Mouse (Mus musculus) embryo, embryonic 11 days (tissue): ENCODE data around the gene Phf3.
"Not testable (repeated sequence)": the region's sequence is repeated elsewhere in the genome, so short reads cannot be mapped to it uniquely, and the experiment has no call there.

ENCODE experiments used
- DNase-seq: peaks from one replicate; pipeline ENCODE4 v3.0.0-alpha.2; 2015

The Phf3 gene

DNA sequence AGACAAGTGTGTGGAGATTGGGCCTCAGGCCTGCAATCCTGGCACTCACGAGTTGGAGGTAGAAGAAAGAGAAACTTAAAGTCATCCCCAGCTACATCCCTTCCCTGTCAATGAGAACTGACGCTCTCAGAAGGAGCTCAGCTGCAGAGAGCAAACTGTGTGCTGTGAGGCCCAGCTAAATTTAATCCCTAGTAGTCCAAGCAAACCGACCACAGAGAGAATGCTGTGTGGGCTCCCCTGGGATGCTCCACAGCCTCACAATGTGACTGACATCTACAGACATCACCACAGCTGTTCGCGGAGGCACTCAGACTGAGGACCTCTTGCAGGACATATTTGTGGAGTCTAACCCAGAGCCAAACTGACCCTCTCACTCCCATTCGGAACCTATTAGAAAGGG, 54.3 kb downstream of the Phf3 start:
- no peak for DNase-seq

DNA sequence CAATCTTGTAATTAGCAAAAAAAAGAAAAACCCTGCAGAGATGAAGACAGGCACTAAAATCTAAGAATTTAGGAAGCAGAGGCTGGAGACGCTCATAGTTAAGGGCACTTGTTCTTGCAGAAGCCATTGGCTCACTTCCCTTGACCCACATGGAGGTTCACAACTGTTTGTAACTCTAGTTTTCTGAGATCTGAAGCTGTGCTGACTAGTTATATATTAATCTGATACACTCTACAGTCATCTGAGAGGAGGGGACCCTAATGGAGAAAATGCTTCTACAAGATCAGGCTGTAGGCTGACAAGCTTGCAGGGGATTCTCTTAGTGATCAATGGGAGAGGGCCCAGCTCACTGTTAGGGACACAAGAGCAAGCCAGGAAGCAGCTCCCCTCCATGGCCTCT, 58.1 kb downstream of the Phf3 start:
- no peak for DNase-seq

DNA sequence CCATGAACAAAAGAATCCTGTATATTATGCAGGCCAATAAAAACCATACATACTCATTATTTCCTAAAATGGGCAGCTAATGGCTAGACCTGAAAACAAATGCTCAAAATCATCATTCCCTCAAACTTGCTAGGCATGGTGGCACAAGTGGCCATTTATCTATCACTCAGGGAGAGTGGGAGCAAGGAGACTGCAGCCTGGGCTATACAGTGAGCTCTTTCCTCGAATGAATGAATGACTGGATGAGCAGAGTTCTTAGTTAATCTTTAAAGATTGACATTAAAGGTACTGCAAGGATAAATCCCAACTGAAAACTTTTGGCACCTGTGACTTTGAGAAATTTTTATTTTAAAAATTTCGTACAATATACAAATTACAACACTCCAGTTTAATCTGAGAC, 58.7 kb downstream of the Phf3 start:
- no peak for DNase-seq

- DNase-seq, result no peak
These were observed 65.5 kb downstream of the Phf3 start for GRCm38 (mm10) chr1:30808101-30808699.

- DNase-seq, result no peak
These were observed 67.9 kb downstream of the Phf3 start for GRCm38 (mm10) chr1:30805688-30806285.

DNA sequence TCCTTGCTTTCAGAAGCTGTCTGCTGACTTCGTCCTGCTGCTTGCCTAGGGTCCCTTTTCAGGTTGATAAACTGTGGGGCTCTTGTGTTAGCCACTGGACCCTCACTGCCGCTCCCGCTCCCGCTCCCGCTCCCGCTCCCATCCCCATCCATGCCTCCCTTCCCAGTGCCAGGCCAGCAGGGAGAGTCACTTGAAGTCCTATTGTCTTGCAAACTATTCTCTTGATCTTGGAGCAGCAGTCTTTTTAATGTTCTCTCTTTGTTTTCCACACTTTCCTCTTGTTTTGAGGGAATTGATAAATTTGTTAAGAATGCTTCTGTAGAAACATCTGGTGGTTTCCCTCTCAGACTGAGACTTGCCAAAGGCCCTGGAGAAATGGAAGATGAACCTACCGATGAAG, 68.8 kb downstream of the Phf3 start:
- DNase-seq, result no peak

GRCm38 (mm10) chr1:30801911-30802310, 71.8 kb downstream of the Phf3 start:
- DNase-seq, result no peak

DNA sequence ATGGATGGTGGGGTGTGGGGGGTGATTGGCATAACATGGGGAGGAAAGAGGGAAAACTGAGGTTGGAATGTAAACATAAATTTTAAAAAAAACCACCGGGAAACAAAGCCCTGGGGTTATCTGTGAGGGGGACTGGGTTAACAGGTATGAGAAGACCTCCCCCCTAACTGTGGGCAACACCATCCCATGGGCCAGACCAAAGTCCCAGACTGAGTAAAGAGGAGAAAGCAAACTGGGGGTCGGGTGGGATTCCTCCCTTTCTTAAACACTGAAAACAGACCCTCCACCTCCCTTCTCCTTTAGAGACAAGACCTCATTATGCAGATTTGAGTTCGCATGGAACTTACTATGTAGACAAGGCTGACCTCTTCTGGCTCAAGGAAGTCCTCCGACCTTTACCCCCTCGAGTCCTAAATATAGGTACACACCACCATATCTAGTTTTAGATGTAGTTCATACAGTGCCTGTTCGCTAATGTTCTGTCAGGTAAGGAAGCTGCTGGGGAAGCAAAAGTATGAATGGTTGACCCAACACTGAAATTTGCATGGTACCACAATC, 74.4 kb downstream of the Phf3 start:
- DNase-seq, result no peak

GRCm38 (mm10) chr1:30794606-30795005, 79.1 kb downstream of the Phf3 start:
- no peak for DNase-seq

GRCm38 (mm10) chr1:30793357-30793883, 80.3 kb downstream of the Phf3 start:
- no peak for DNase-seq

DNA sequence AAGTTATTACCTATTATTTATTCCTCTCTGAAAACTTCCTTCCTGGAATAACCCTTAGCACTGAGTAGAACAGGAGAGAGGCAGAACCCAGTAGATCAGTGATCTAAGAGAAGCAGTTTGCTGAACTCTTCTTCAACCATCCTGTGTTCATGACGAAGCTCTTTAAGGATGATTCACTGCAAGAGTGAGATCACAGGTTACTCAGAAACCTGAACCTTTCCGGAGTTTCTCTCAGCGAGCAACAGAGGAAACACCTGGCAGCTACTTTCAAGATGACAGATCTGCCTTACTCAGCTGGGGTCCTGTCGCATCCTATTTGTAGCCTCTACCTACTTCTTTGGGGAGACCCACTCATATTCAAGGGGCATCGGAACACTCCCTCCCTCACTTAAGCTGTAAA, 80.8 kb downstream of the Phf3 start:
- peak; percentile 22 for DNase-seq

GRCm38 (mm10) chr1:30790220-30790619, 83.5 kb downstream of the Phf3 start:
- no peak for DNase-seq

DNA sequence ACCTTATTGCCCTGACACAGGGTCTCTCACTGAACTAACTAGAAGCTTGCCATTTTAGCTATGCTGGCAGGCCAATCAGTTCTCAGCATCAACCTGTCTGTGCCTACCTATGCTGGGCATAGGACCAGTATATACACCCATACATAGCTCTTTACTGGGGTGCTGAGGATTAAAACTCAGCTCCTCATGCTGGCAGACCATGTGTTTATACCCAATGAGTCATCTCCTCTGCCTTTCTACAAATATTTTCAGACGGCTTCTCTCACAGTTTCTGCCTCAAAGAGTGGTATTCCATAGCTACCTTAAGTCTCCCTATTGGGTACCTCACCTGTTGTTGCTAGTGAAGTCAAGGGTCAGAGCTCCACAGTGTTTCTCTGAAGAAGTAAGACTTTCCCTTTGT, 84.0 kb downstream of the Phf3 start:
- DNase-seq, result no peak

DNA sequence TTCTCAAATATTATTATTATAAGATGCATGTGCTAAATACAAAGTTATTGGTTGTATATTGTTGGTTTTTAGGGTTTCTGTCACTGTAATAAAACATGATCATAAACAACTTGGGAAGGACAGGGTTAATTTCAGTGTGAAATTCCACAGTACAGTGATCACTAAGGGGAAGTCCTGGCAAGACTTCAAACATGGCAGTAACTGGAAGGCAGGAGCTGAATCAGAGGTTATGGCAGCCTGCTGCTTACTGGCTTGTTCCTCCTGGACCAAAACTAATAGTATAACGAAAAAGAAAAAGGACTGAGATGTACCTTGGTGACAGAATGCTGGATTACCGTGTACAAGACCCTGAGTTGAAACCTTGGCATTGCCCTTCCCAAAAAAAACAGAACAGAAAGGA, 84.7 kb downstream of the Phf3 start:
- DNase-seq, result no peak

GRCm38 (mm10) chr1:30786583-30786982, 87.1 kb downstream of the Phf3 start:
- no peak for DNase-seq

GRCm38 (mm10) chr1:30783741-30784140, 90.0 kb downstream of the Phf3 start:
- no peak for DNase-seq

DNA sequence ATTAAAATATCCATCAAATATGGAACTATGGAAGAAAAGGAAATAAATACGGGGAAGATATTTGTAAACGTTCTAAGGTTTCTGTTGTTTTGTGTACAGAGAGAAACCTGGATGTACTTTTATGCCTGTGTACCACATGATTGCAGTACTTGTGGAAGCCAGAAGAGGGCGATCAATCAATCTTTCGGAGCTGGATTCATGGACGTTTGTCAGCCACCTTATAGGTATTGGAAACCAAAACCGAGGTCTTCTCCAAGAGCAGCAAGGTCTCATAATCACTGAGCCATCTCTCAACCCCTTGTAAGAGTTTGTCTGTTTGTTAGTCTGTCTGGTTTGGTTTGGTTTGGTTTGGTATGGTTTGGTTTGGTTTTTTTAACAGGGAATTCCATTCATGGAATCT, 93.4 kb downstream of the Phf3 start:
- DNase-seq, result peak; percentile 50

GRCm38 (mm10) chr1:30779562-30779961, 94.2 kb downstream of the Phf3 start:
- DNase-seq, result no peak

GRCm38 (mm10) chr1:30778374-30779005, 95.2 kb downstream of the Phf3 start:
- peak; percentile 70 for DNase-seq

DNA sequence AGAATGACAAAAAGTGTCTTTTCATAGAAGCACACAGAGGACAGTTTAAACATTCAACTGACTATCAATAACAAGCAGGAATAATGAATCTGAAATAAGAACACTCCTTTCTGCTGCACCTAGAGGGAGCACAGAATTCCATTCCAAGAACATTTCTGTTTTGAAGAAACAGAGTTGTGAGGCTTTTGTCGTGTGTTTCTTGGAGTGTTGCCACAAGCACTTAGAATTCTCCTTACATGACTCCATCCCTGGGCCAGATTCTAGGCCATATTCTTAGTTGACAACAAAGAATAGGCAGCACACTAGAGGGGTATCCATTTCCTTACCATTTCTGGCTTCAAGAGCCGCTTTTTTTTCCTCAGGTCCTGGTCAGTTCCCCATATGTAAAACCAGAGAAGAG, 97.5 kb downstream of the Phf3 start:
- no peak for DNase-seq

DNA sequence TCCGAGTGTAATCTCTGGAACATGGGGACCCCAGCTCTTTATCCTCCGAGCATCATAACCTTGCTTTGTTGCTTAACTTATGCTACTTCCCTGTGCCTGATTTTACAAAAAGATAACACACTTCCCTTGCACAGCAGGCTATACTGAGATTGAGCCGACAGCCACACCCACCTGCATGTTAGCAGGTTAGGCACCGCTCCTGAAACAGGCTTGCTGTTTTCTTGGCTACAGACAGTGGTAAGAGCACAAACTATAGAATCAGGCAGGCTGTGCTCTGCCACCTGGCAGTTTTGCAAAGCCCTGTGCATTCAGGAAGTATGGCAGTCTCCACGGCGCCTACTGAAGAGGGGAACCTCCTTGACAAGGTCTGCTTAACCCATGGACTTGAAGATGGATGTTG, 100.1 kb downstream of the Phf3 start:
- DNase-seq, result no peak

DNA sequence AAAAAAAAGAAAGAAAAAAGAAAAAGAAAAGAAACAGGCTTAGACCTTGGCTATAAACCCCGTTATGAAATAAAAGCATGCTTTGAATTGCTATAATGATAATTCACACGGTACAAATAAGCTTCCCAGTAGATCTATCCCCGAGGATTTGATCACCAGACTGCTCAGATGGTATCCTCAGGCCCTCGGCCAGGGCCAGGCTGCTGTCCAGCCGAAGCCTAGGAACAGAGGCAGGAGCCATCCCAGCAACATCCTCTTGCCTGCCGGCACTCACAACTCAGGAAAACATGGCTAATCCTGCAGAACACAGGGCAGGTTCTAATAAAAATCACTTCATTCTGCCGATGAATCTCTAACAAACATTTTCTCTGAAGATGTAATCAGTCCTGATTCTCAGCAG, 100.9 kb downstream of the Phf3 start:
- no peak for DNase-seq

DNA sequence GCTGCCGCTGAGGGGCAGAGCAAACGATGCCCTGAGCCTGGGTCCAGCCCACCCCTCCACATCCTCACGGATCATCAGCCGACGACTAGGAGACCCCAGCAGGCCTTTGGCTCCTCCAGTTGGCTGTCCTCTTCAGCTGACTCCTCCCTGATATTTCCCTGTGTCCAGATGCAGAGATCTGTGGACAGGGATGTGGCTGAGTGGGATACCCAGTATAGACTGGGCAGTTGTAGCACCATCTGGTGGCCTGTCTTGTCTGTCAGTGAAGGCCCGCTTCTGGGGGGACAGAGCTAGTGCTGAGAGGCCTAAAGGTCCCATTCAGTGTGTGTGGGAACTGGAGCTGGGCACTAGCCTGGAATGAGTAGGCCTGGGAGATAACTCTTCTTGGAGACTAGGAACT, 101.9 kb downstream of the Phf3 start:
- DNase-seq, result peak; percentile 12

- DNase-seq, result not testable (repeated sequence)
These were observed 103.1 kb downstream of the Phf3 start for GRCm38 (mm10) chr1:30770599-30770998.
